Mouse (Mus musculus): ENCODE results near the gene Mpp3.

Gene Mpp3

GRCm38 (mm10) chr11:101976949-101977348, 51.3 kb downstream of the Mpp3 start:
- DNase-seq (ENCODE audit: low spot score) = no peak

- DNase-seq (ENCODE audit: low spot score) = peak; percentile 37
Observed at GRCm38 (mm10) chr11:101974923-101975322, 53.3 kb downstream of the Mpp3 start.

GRCm38 (mm10) chr11:101974181-101974580, 54.1 kb downstream of the Mpp3 start:
- no peak for DNase-seq (ENCODE audit: low spot score)

- no peak for DNase-seq (ENCODE audit: low spot score)
Observed at GRCm38 (mm10) chr11:101973496-101973895, 54.8 kb downstream of the Mpp3 start.

- DNase-seq (ENCODE audit: low spot score) = no peak
Observed at GRCm38 (mm10) chr11:101972651-101973050, 55.6 kb downstream of the Mpp3 start.

- DNase-seq (ENCODE audit: low spot score) = no peak
Observed at GRCm38 (mm10) chr11:101972097-101972496, 56.2 kb downstream of the Mpp3 start.

GRCm38 (mm10) chr11:101971410-101971809, 56.9 kb downstream of the Mpp3 start:
- DNase-seq (ENCODE audit: low spot score) = peak; percentile 54

- DNase-seq (ENCODE audit: low spot score) = no peak
Observed at GRCm38 (mm10) chr11:101969835-101970234, 58.4 kb downstream of the Mpp3 start.

GRCm38 (mm10) chr11:101968791-101969190, 59.5 kb downstream of the Mpp3 start:
- peak; percentile 86 for DNase-seq (ENCODE audit: low spot score)

- DNase-seq (ENCODE audit: low spot score) = no peak
Observed at GRCm38 (mm10) chr11:101968311-101968710, 60.0 kb downstream of the Mpp3 start.

- no peak for DNase-seq (ENCODE audit: low spot score)
Observed at GRCm38 (mm10) chr11:101966965-101967614, 61.2 kb downstream of the Mpp3 start, which contains the start of gene Sost. Gene Sost, minus strand, starts transcription at chr11:101967015.

GRCm38 (mm10) chr11:101965553-101965952, 62.7 kb downstream of the Mpp3 start:
- no peak for DNase-seq (ENCODE audit: low spot score)

GRCm38 (mm10) chr11:101964647-101965046, 63.6 kb downstream of the Mpp3 start:
- no peak for DNase-seq (ENCODE audit: low spot score)

GRCm38 (mm10) chr11:101963473-101964291, 64.6 kb downstream of the Mpp3 start:
- no peak for DNase-seq (ENCODE audit: low spot score)

GRCm38 (mm10) chr11:101963043-101963442, 65.2 kb downstream of the Mpp3 start:
- DNase-seq (ENCODE audit: low spot score) = no peak

GRCm38 (mm10) chr11:101957476-101957875, 70.8 kb downstream of the Mpp3 start:
- DNase-seq (ENCODE audit: low spot score) = no peak

- no peak for DNase-seq (ENCODE audit: low spot score)
Observed at GRCm38 (mm10) chr11:101953441-101953840, 74.8 kb downstream of the Mpp3 start.

GRCm38 (mm10) chr11:101952541-101953341, 75.5 kb downstream of the Mpp3 start:
- peak; percentile 57 for DNase-seq (ENCODE audit: low spot score)

GRCm38 (mm10) chr11:101950021-101950420, 78.2 kb downstream of the Mpp3 start:
- no peak for DNase-seq (ENCODE audit: low spot score)
